Mouse (Mus musculus): ENCODE data around the gene Rps12. TPM values are rescaled to one million over a fixed set of nuclear protein-coding genes. Genes with fewer than 3 reads are reported as not detected.

The Rps12 gene
- polyA plus RNA-seq, 1 experiment from 2014 or later = 119 TPM

- H3K4me3 ChIP-seq (replicated peaks; ENCODE audit: low read depth, low read length) = no peak overlapping the region
- no peak overlapping the region for H3K9ac ChIP-seq (replicated peaks; ENCODE audit: low read length)
- H3K9me3 ChIP-seq (ENCODE audit: control insufficient read depth, low read length) = no peaks in the 10 kb centered on the region
- no peak overlapping the region for H3K27ac ChIP-seq (replicated peaks; ENCODE audit: low read depth, low read length)
- H3K4me2 ChIP-seq (ENCODE audit: low read length) = no peak overlapping the region
- peak; percentile 86 for DNase-seq
- no peak for ATAC-seq (ENCODE audit: low FRiP score, low TSS enrichment)
- no peaks in the 10 kb centered on the region for H3K4me1 ChIP-seq (ENCODE audit: control insufficient read depth, insufficient read depth, low read length)
- H3K36me3 ChIP-seq (ENCODE audit: control insufficient read depth, insufficient read depth, low read length) = peaks cover 22% of the 10 kb centered on the region
- WGBS = 80% methylated on average over 10 of the region's 12 CpGs
- no peaks in the 10 kb centered on the region for H3K27me3 ChIP-seq (ENCODE audit: control insufficient read depth, insufficient read depth, low read length)
Measured at GRCm38 (mm10) chr10:23811635-23812437, 24.8 kb upstream of the Rps12 start.

GRCm38 (mm10) chr10:23806201-23806600 is 19.1 kb upstream of the Rps12 start:
- DNase-seq (no peak), ATAC-seq (ENCODE audit: low FRiP score, low TSS enrichment) (no peak)
- no peak overlapping the region for H3K4me3 ChIP-seq (replicated peaks; ENCODE audit: low read depth, low read length)
- H3K27me3 ChIP-seq (ENCODE audit: control insufficient read depth, insufficient read depth, low read length) = no peaks in the 10 kb centered on the region
- H3K27ac ChIP-seq (replicated peaks; ENCODE audit: low read depth, low read length) = no peak overlapping the region
- H3K36me3 ChIP-seq (ENCODE audit: control insufficient read depth, insufficient read depth, low read length) = peaks cover 66% of the 10 kb centered on the region
- H3K4me1 ChIP-seq (ENCODE audit: control insufficient read depth, insufficient read depth, low read length) = no peaks in the 10 kb centered on the region
- H3K9ac ChIP-seq (replicated peaks; ENCODE audit: low read length) = no peak overlapping the region
- WGBS = 34% methylated on average over 4 of the region's 4 CpGs
- no peaks in the 10 kb centered on the region for H3K9me3 ChIP-seq (ENCODE audit: control insufficient read depth, low read length)
- no peak overlapping the region for H3K4me2 ChIP-seq (ENCODE audit: low read length)

DNA sequence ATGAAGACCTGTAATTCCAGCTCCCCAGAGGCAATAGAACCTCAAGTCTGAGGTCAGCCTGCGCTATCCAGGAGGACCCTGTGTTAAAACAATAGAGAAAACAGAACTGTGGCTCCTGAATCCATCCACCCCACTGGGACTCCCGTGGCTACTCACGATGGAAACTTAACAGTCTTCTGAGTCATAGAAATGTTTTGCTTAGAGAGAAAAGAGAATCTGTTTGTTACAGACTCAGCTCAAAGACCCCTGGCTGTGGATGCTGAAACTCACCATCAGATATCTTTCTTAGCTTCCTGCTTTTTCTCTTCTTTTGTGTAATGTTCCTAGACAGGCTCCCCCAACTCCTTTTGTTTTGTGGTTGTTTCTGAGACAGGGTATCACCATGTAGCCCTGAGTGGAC is 17.6 kb upstream of the Rps12 start:
- H3K4me2 ChIP-seq (ENCODE audit: low read length) = no peak overlapping the region
- H3K27ac ChIP-seq (replicated peaks; ENCODE audit: low read depth, low read length) = no peak overlapping the region
- no peak for DNase-seq
- H3K9me3 ChIP-seq (ENCODE audit: control insufficient read depth, low read length) = no peaks in the 10 kb centered on the region
- H3K4me1 ChIP-seq (ENCODE audit: control insufficient read depth, insufficient read depth, low read length) = no peaks in the 10 kb centered on the region
- no peak overlapping the region for H3K9ac ChIP-seq (replicated peaks; ENCODE audit: low read length)
- ATAC-seq (ENCODE audit: low FRiP score, low TSS enrichment) = no peak
- H3K27me3 ChIP-seq (ENCODE audit: control insufficient read depth, insufficient read depth, low read length) = no peaks in the 10 kb centered on the region
- H3K4me3 ChIP-seq (replicated peaks; ENCODE audit: low read depth, low read length) = no peak overlapping the region
- H3K36me3 ChIP-seq (ENCODE audit: control insufficient read depth, insufficient read depth, low read length) = peaks cover 67% of the 10 kb centered on the region
- 62% methylated on average over 3 of the region's 3 CpGs for WGBS

GRCm38 (mm10) chr10:23802911-23803310 is 15.8 kb upstream of the Rps12 start:
- no peak overlapping the region for H3K4me2 ChIP-seq (ENCODE audit: low read length)
- no peak for ATAC-seq (ENCODE audit: low FRiP score, low TSS enrichment)
- no peak for DNase-seq
- H3K4me3 ChIP-seq (replicated peaks; ENCODE audit: low read depth, low read length) = no peak overlapping the region
- no peaks in the 10 kb centered on the region for H3K9me3 ChIP-seq (ENCODE audit: control insufficient read depth, low read length)
- peaks cover 4% of the 10 kb centered on the region; the same call in 1 of the 2 replicates for H3K4me1 ChIP-seq (ENCODE audit: control insufficient read depth, insufficient read depth, low read length)
- 81% methylated on average over 3 of the region's 3 CpGs for WGBS
- no peak overlapping the region for H3K27ac ChIP-seq (replicated peaks; ENCODE audit: low read depth, low read length)
- H3K36me3 ChIP-seq (ENCODE audit: control insufficient read depth, insufficient read depth, low read length) = peaks cover 62% of the 10 kb centered on the region
- no peaks in the 10 kb centered on the region for H3K27me3 ChIP-seq (ENCODE audit: control insufficient read depth, insufficient read depth, low read length)
- H3K9ac ChIP-seq (replicated peaks; ENCODE audit: low read length) = no peak overlapping the region

DNA sequence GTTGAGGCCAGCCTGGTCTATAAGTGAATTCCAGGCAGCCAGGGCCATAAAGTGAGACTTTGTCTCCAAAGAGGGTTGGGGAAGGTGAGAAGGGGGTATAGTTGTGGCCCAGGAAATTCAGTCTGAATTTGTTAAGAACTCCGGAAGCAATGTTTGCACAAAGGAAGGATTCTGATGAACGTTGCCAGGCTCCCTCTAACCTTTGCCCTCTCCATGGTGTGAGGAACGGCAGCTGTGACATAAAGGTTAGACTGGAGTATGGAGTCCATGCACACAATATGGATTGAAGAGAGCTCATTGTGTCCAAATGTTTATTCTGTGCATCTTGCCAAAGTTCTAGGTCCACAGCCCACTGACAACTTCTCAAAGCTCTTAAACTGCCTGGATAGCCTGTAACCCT is 12.9 kb upstream of the Rps12 start:
- Histone ChIP-seq H3K4me3 (replicated peaks; ENCODE audit: low read depth, low read length) (no peak overlapping the region), H3K9ac (replicated peaks; ENCODE audit: low read length) (no peak overlapping the region), H3K4me2 (ENCODE audit: low read length) (no peak overlapping the region), H3K27ac (replicated peaks; ENCODE audit: low read depth, low read length) (no peak overlapping the region), H3K36me3 (ENCODE audit: control insufficient read depth, insufficient read depth, low read length) (peaks cover 45% of the 10 kb centered on the region), H3K4me1 (ENCODE audit: control insufficient read depth, insufficient read depth, low read length) (peaks cover 7% of the 10 kb centered on the region; the same call in 1 of the 2 replicates), H3K27me3 (ENCODE audit: control insufficient read depth, insufficient read depth, low read length) (no peaks in the 10 kb centered on the region), H3K9me3 (ENCODE audit: control insufficient read depth, low read length) (no peaks in the 10 kb centered on the region)
- WGBS = 37% methylated on average over 3 of the region's 3 CpGs
- no peak for DNase-seq
- no peak for ATAC-seq (ENCODE audit: low FRiP score, low TSS enrichment)

DNA sequence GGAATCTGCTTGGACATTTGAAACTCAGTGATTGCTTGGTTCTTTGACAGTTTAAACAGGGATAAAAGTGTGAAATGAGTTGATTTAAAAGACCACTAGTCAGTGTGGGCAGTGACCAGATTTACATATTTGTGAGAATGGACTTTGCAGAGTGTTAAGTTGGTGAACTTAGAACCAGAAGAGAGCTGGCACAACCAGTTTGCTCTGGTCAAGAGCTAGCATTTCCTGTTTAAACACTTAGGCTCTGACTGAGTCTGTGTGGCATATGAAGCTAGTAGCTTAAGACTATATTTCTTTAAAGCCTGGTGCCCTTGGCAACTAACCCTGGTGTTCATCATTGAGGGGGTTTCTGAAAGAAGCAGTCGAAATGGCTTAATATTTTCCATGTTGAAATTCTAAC is 11.1 kb upstream of the Rps12 start:
- H3K9me3 ChIP-seq (ENCODE audit: control insufficient read depth, low read length) = no peaks in the 10 kb centered on the region
- H3K27me3 ChIP-seq (ENCODE audit: control insufficient read depth, insufficient read depth, low read length) = no peaks in the 10 kb centered on the region
- peak overlapping the region; percentile 68; the same call in 1 of the 2 replicates for H3K4me3 ChIP-seq (replicated peaks; ENCODE audit: low read depth, low read length)
- H3K27ac ChIP-seq (replicated peaks; ENCODE audit: low read depth, low read length) = no peak overlapping the region
- peaks cover 27% of the 10 kb centered on the region for H3K36me3 ChIP-seq (ENCODE audit: control insufficient read depth, insufficient read depth, low read length)
- peak overlapping the region; percentile 72 for H3K4me2 ChIP-seq (ENCODE audit: low read length)
- DNase-seq (no peak), ATAC-seq (ENCODE audit: low FRiP score, low TSS enrichment) (no peak)
- H3K4me1 ChIP-seq (ENCODE audit: control insufficient read depth, insufficient read depth, low read length) = peaks cover 7% of the 10 kb centered on the region; the same call in 1 of the 2 replicates
- H3K9ac ChIP-seq (replicated peaks; ENCODE audit: low read length) = no peak overlapping the region
- WGBS = 93% methylated on average over 1 of the region's 1 CpGs

DNA sequence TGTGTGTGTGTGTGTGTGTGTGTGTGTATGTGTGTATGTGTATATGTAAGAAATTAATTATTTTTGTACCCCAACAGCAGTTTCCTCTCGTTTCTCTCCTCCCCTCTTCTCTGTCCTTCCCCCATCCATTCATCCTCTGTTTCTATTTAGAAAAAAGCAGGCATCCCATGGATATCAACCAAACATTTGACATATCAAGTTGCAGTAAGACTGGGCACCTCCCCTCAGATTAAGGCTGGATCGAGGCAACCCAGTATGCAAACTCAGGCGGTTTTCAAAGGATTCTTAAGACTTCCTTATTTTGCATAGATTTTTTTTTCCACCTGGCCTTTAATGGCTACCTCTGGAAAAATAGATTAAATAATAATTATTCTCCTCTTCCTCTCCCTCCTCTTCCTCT is 10.5 kb upstream of the Rps12 start:
- H3K4me1 ChIP-seq (ENCODE audit: control insufficient read depth, insufficient read depth, low read length) = peaks cover 7% of the 10 kb centered on the region; the same call in 1 of the 2 replicates
- peak overlapping the region; percentile 87; the same call in 1 of the 2 replicates for H3K9ac ChIP-seq (replicated peaks; ENCODE audit: low read length)
- H3K36me3 ChIP-seq (ENCODE audit: control insufficient read depth, insufficient read depth, low read length) = peaks cover 22% of the 10 kb centered on the region
- no peaks in the 10 kb centered on the region for H3K9me3 ChIP-seq (ENCODE audit: control insufficient read depth, low read length)
- WGBS = 7% methylated on average over 3 of the region's 3 CpGs
- DNase-seq (peak; percentile 29), ATAC-seq (ENCODE audit: low FRiP score, low TSS enrichment) (no peak)
- H3K27me3 ChIP-seq (ENCODE audit: control insufficient read depth, insufficient read depth, low read length) = no peaks in the 10 kb centered on the region
- H3K4me2 ChIP-seq (ENCODE audit: low read length) = peak overlapping the region; percentile 72
- no peak overlapping the region for H3K27ac ChIP-seq (replicated peaks; ENCODE audit: low read depth, low read length)
- peak overlapping the region; percentile 68 for H3K4me3 ChIP-seq (replicated peaks; ENCODE audit: low read depth, low read length)

- peak; percentile 76 for DNase-seq
- WGBS = 2% methylated on average over 43 of the region's 43 CpGs
- Histone ChIP-seq H3K36me3 (ENCODE audit: control insufficient read depth, insufficient read depth, low read length) (peaks cover 14% of the 10 kb centered on the region), H3K9me3 (ENCODE audit: control insufficient read depth, low read length) (no peaks in the 10 kb centered on the region), H3K27me3 (ENCODE audit: control insufficient read depth, insufficient read depth, low read length) (no peaks in the 10 kb centered on the region), H3K27ac (replicated peaks; ENCODE audit: low read depth, low read length) (peak within 1 kb of the TSS; percentile 76), H3K4me3 (replicated peaks; ENCODE audit: low read depth, low read length) (peak within 1 kb of the TSS; percentile 68), H3K9ac (replicated peaks; ENCODE audit: low read length) (peak within 1 kb of the TSS; percentile 87), H3K4me2 (ENCODE audit: low read length) (peak within 1 kb of the TSS; percentile 72), H3K4me1 (ENCODE audit: control insufficient read depth, insufficient read depth, low read length) (peaks cover 7% of the 10 kb centered on the region; the same call in 1 of the 2 replicates)
- peak; percentile 68; the same call in 1 of the 2 replicates for ATAC-seq (ENCODE audit: low FRiP score, low TSS enrichment)
Measured at GRCm38 (mm10) chr10:23796551-23797503, 9.8 kb upstream of the Rps12 start, which contains the start of gene Slc18b1. TSS of gene Slc18b1 (plus strand) at chr10:23796986.

Measured in midbrain, embryonic 14.5 days (tissue).